Mouse (Mus musculus): ENCODE results near the gene Npr1. TPM values are rescaled to one million over a fixed set of nuclear protein-coding genes. Genes with fewer than 3 reads are reported as not detected.

The Npr1 gene
- total and polyA plus RNA-seq, 2 experiments from 2014 or later, result 2.8 to 6.2 TPM

- TF ChIP-seq CTCF (IDR thresholded peaks at IDR 0.05; ENCODE audit: low read depth), result no peak
- Histone ChIP-seq H3K36me3 (ENCODE audit: insufficient read depth, low read length) (peaks cover 57% of the 10 kb centered on the region), H3K27ac (no peak overlapping the region), H3K4me1 (ENCODE audit: insufficient read depth, low read length) (no peaks in the 10 kb centered on the region), H3K27me3 (ENCODE audit: insufficient read depth, low read length) (no peaks in the 10 kb centered on the region), H3K9me3 (ENCODE audit: low read length) (no peaks in the 10 kb centered on the region), H3K4me3 (ENCODE audit: low read length) (no peak overlapping the region), H3K9ac (replicated peaks; ENCODE audit: low read length) (no peak overlapping the region), H3K4me2 (ENCODE audit: low read depth, low read length) (no peak overlapping the region)
- ATAC-seq (no peak), DNase-seq (ENCODE audit: low spot score) (no peak)
Observed at GRCm38 (mm10) chr3:90497597-90497996, 31.9 kb upstream of the Npr1 start.

- no peak overlapping the region for H3K27ac ChIP-seq
- no peak overlapping the region for H3K4me3 ChIP-seq (ENCODE audit: low read length)
- no peak overlapping the region for H3K4me2 ChIP-seq (ENCODE audit: low read depth, low read length)
- no peak for DNase-seq (ENCODE audit: low spot score)
- no peak for TF ChIP-seq CTCF (IDR thresholded peaks at IDR 0.05; ENCODE audit: low read depth)
- no peaks in the 10 kb centered on the region for H3K9me3 ChIP-seq (ENCODE audit: low read length)
- ATAC-seq, result no peak
- 92% methylated on average over 7 of the region's 7 CpGs for WGBS
- no peaks in the 10 kb centered on the region for H3K4me1 ChIP-seq (ENCODE audit: insufficient read depth, low read length)
- no peak overlapping the region for H3K9ac ChIP-seq (replicated peaks; ENCODE audit: low read length)
- H3K27me3 ChIP-seq (ENCODE audit: insufficient read depth, low read length), result no peaks in the 10 kb centered on the region
- peaks cover 41% of the 10 kb centered on the region for H3K36me3 ChIP-seq (ENCODE audit: insufficient read depth, low read length)
Observed at GRCm38 (mm10) chr3:90495850-90496525, 30.3 kb upstream of the Npr1 start.

GRCm38 (mm10) chr3:90493831-90494540, 28.3 kb upstream of the Npr1 start:
- ATAC-seq, result no peak
- WGBS, result 59% methylated on average over 4 of the region's 4 CpGs

GRCm38 (mm10) chr3:90491350-90491749, 25.7 kb upstream of the Npr1 start:
- H3K9me3 ChIP-seq (ENCODE audit: low read length), result no peaks in the 10 kb centered on the region
- ATAC-seq (peak; percentile 33; the same call in 1 of the 2 replicates), DNase-seq (ENCODE audit: low spot score) (peak; percentile 38)
- WGBS, result 44% methylated on average over 2 of the region's 2 CpGs
- H3K9ac ChIP-seq (replicated peaks; ENCODE audit: low read length), result no peak overlapping the region
- H3K27ac ChIP-seq, result no peak overlapping the region
- H3K36me3 ChIP-seq (ENCODE audit: insufficient read depth, low read length), result peaks cover 34% of the 10 kb centered on the region
- peak; percentile 44; the same call in 1 of the 2 replicates for TF ChIP-seq CTCF (IDR thresholded peaks at IDR 0.05; ENCODE audit: low read depth)
- H3K4me3 ChIP-seq (ENCODE audit: low read length), result no peak overlapping the region
- H3K4me1 ChIP-seq (ENCODE audit: insufficient read depth, low read length), result 0 out of 2 replicates have a peak, but pooled peaks cover 3% of the 10 kb centered on the region
- H3K27me3 ChIP-seq (ENCODE audit: insufficient read depth, low read length), result no peaks in the 10 kb centered on the region
- H3K4me2 ChIP-seq (ENCODE audit: low read depth, low read length), result no peak overlapping the region

More at GRCm38 (mm10) chr3:90493831-90494540, 28.3 kb upstream of the Npr1 start:
- H3K4me1 ChIP-seq (ENCODE audit: insufficient read depth, low read length), result 0 out of 2 replicates have a peak, but pooled peaks cover 3% of the 10 kb centered on the region
- no peak overlapping the region for H3K4me2 ChIP-seq (ENCODE audit: low read depth, low read length)
- no peaks in the 10 kb centered on the region for H3K27me3 ChIP-seq (ENCODE audit: insufficient read depth, low read length)
- TF ChIP-seq CTCF (IDR thresholded peaks at IDR 0.05; ENCODE audit: low read depth), result no peak
- H3K9ac ChIP-seq (replicated peaks; ENCODE audit: low read length), result no peak overlapping the region
- no peaks in the 10 kb centered on the region for H3K9me3 ChIP-seq (ENCODE audit: low read length)
- H3K27ac ChIP-seq, result no peak overlapping the region
- no peak overlapping the region for H3K4me3 ChIP-seq (ENCODE audit: low read length)
- peaks cover 34% of the 10 kb centered on the region for H3K36me3 ChIP-seq (ENCODE audit: insufficient read depth, low read length)
- DNase-seq (ENCODE audit: low spot score), result peak; percentile 24

- Histone ChIP-seq H3K9ac (replicated peaks; ENCODE audit: low read length) (peak within 1 kb of the TSS; percentile 75), H3K27me3 (ENCODE audit: insufficient read depth, low read length) (no peaks in the 10 kb centered on the region), H3K4me3 (ENCODE audit: low read length) (peak within 1 kb of the TSS; percentile 81), H3K27ac (peak within 1 kb of the TSS; percentile 77), H3K4me1 (ENCODE audit: insufficient read depth, low read length) (0 out of 2 replicates have a peak, but pooled peaks cover 3% of the 10 kb centered on the region), H3K36me3 (ENCODE audit: insufficient read depth, low read length) (peaks cover 34% of the 10 kb centered on the region), H3K4me2 (ENCODE audit: low read depth, low read length) (peak within 1 kb of the TSS; percentile 68), H3K9me3 (ENCODE audit: low read length) (no peaks in the 10 kb centered on the region)
- ATAC-seq (peak; percentile 97), DNase-seq (ENCODE audit: low spot score) (peak; percentile 97)
- 1% methylated on average over 37 of the region's 37 CpGs for WGBS
- TF ChIP-seq CTCF (IDR thresholded peaks at IDR 0.05; ENCODE audit: low read depth), result peak; percentile 83
Observed at GRCm38 (mm10) chr3:90490696-90491256, 25.1 kb upstream of the Npr1 start, which contains the start of gene Snapin. Gene Snapin (minus strand): TSS chr3:90491033.

GRCm38 (mm10) chr3:90488576-90488975, 22.9 kb upstream of the Npr1 start:
- 90% methylated on average over 6 of the region's 6 CpGs for WGBS
- H3K9ac ChIP-seq (replicated peaks; ENCODE audit: low read length), result no peak overlapping the region
- peaks cover 41% of the 10 kb centered on the region for H3K36me3 ChIP-seq (ENCODE audit: insufficient read depth, low read length)
- no peaks in the 10 kb centered on the region for H3K27me3 ChIP-seq (ENCODE audit: insufficient read depth, low read length)
- no peak overlapping the region for H3K4me2 ChIP-seq (ENCODE audit: low read depth, low read length)
- no peak for TF ChIP-seq CTCF (IDR thresholded peaks at IDR 0.05; ENCODE audit: low read depth)
- ATAC-seq, result no peak
- DNase-seq (ENCODE audit: low spot score), result no peak
- no peak overlapping the region for H3K27ac ChIP-seq
- H3K9me3 ChIP-seq (ENCODE audit: low read length), result no peaks in the 10 kb centered on the region
- H3K4me1 ChIP-seq (ENCODE audit: insufficient read depth, low read length), result 0 out of 2 replicates have a peak, but pooled peaks cover 3% of the 10 kb centered on the region
- H3K4me3 ChIP-seq (ENCODE audit: low read length), result no peak overlapping the region

All from hindbrain, postnatal 0 days (tissue).